Mouse (Mus musculus) midbrain, postnatal 0 days (tissue): Measurements from ENCODE around the gene Plcb3. TPM values are rescaled to one million over a fixed set of nuclear protein-coding genes. Genes with fewer than 3 reads are reported as not detected.

Source experiments
- ATAC-seq: fragments of 200-750 bp; cut with Nextera tagmentation; 2 replicates; pipeline ENCODE4 v1.8.0; 2017; ENCODE audit warnings: moderate number of reproducible peaks, mild to moderate bottlenecking, moderate TSS enrichment, moderate library complexity; ENCODE audit not compliant: low FRiP score
- DNase-seq: peaks from one replicate; pipeline ENCODE4 v3.0.0-alpha.2; 2015; ENCODE audit warnings: low spot score
- H3K27ac ChIP-seq: fragments of 300-500 bp; sonication (generic); 2 replicates; pipeline ENCODE4 v1.5.1; 2014; ENCODE audit warnings: low read depth, mild to moderate bottlenecking, low read length, mixed read lengths
- H3K27me3 ChIP-seq: fragments of 300-500 bp; sonication (generic); 2 replicates; pipeline ENCODE4 v1.6.1; 2014; ENCODE audit warnings: low read length, control low read depth, mixed read lengths; ENCODE audit not compliant: insufficient read depth
- H3K36me3 ChIP-seq: fragments of 300-500 bp; sonication (generic); 2 replicates; pipeline ENCODE4 v1.6.1; 2014; ENCODE audit warnings: low read length, control low read depth, mixed read lengths; ENCODE audit not compliant: insufficient read depth
- H3K4me1 ChIP-seq: fragments of 300-500 bp; sonication (generic); 2 replicates; pipeline ENCODE4 v1.6.1; 2014; ENCODE audit warnings: mild to moderate bottlenecking, control low read depth, antibody characterized with exemption, low read length, mixed read lengths; ENCODE audit not compliant: insufficient read depth
- H3K4me2 ChIP-seq: fragments of 300-500 bp; sonication (generic); 2 replicates; pipeline ENCODE4 v1.6.1; 2014; ENCODE audit warnings: low read depth, mild to moderate bottlenecking, low read length, mixed read lengths; ENCODE audit not compliant: poor library complexity, severe bottlenecking
- H3K4me3 ChIP-seq: fragments of 300-500 bp; sonication (generic); 2 replicates; pipeline ENCODE4 v1.5.1; 2014; ENCODE audit warnings: low read depth, mild to moderate bottlenecking, low read length, moderate library complexity
- H3K9ac ChIP-seq: fragments of 300-500 bp; sonication (generic); replicated peaks from 2 replicates; pipeline ENCODE4 v1.6.1; 2014; ENCODE audit warnings: mild to moderate bottlenecking, low read length, moderate library complexity, mixed read lengths; ENCODE audit not compliant: poor library complexity, severe bottlenecking
- H3K9me3 ChIP-seq: fragments of 300-500 bp; sonication (generic); 2 replicates; pipeline ENCODE4 v1.6.1; 2016; ENCODE audit warnings: low read length, control low read depth
- CTCF ChIP-seq: IDR thresholded peaks from 2 replicates; pipeline ENCODE4 v1.5.1; 2016; ENCODE audit warnings: antibody characterized with exemption, mild to moderate bottlenecking
- WGBS: fragments of 180-500 bp; shearing (Covaris S2); extraction: QIAGEN DNeasy Blood & Tissue Kit; methylation state at CpG from one replicate; pipeline ENCODE4 v1.1.7; 2014; 5-methylcytosine and 5-hydroxymethylcytosine counted together
- microRNA-seq: library from miRNA; unstranded; fragments of <30 nt; microRNA quantifications from one replicate; pipeline ENCODE4, GENCODE M21; 2016; ENCODE audit warnings: borderline number of aligned reads
- polyA plus RNA-seq: library from polyadenylated mRNA; unstranded; fragments of >200 nt; fragmentation: Nextera tagmentation; extraction: Ambion mirVana; gene quantifications from 2 replicates; pipeline ENCODE4 v1.2.1, GENCODE M21; 2015
- total RNA-seq: library from RNA; depleted of rRNA; stranded (reverse); fragments of >200 nt; gene quantifications from 2 replicates; pipeline ENCODE4 v1.2.3, GENCODE M21; 2014; rRNA removed

Gene Plcb3
- total and polyA plus RNA-seq, 2 experiments from 2014 or later: 9.8 to 16.6 TPM

GRCm38 (mm10) chr19:6905498-6906159 lies 70.6 kb downstream of the Plcb3 start:
- H3K9me3 ChIP-seq: no peaks in the 10 kb centered on the region
- H3K27me3 ChIP-seq: no peaks in the 10 kb centered on the region
- H3K4me3 ChIP-seq: no peak overlapping the region
- peaks cover 9% of the 10 kb centered on the region for H3K4me1 ChIP-seq
- ATAC-seq: no peak
- H3K27ac ChIP-seq: no peak overlapping the region
- H3K9ac ChIP-seq: no peak overlapping the region
- peaks cover 27% of the 10 kb centered on the region for H3K36me3 ChIP-seq
- 94% methylated on average over 11 of the region's 11 CpGs for WGBS
- no peak for DNase-seq
- H3K4me2 ChIP-seq: no peak overlapping the region
- TF ChIP-seq CTCF: no peak

DNA sequence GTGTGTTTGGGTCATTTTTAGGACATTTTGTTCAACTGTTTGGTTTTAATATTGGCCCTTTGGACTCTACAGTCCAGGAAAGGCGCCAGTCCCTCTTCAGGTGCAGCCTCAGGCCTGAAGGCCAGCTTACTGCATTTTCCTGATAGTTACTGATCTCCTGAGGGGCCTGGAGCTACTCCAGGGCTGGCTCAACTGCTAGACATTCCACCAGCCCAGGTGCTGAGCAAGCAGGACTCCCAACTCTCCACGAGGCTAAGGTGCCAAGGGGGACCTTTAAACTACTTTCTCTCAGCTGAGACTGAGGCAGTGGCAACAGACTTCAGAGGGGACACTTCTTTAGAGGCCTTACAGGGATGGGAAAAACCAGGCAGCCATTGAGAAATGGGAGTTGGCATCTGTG lies 71.4 kb downstream of the Plcb3 start:
- no peak overlapping the region for H3K9ac ChIP-seq
- no peak overlapping the region for H3K4me2 ChIP-seq
- no peak for TF ChIP-seq CTCF
- H3K9me3 ChIP-seq: no peaks in the 10 kb centered on the region
- H3K36me3 ChIP-seq: peaks cover 27% of the 10 kb centered on the region
- peaks cover 9% of the 10 kb centered on the region for H3K4me1 ChIP-seq
- ATAC-seq (no peak), DNase-seq (no peak)
- 84% methylated on average over 2 of the region's 2 CpGs for WGBS
- no peaks in the 10 kb centered on the region for H3K27me3 ChIP-seq
- H3K4me3 ChIP-seq: no peak overlapping the region
- H3K27ac ChIP-seq: no peak overlapping the region

- no peaks in the 10 kb centered on the region for H3K9me3 ChIP-seq
- no peak for TF ChIP-seq CTCF
- no peak overlapping the region for H3K4me3 ChIP-seq
- no peak overlapping the region for H3K4me2 ChIP-seq
- no peak overlapping the region for H3K9ac ChIP-seq
- WGBS: 100% methylated on average over 1 of the region's 1 CpGs
- H3K36me3 ChIP-seq: peaks cover 27% of the 10 kb centered on the region
- ATAC-seq (no peak), DNase-seq (no peak)
- no peak overlapping the region for H3K27ac ChIP-seq
- H3K4me1 ChIP-seq: peaks cover 5% of the 10 kb centered on the region
- 0 out of 2 replicates have a peak, but pooled peaks cover 3% of the 10 kb centered on the region for H3K27me3 ChIP-seq
These were observed 73.2 kb downstream of the Plcb3 start for GRCm38 (mm10) chr19:6903031-6903430.

Small RNAs within 50 kb of the gene (microRNA-seq; reads per million reads assigned to microRNA genes)
- 1.7 reads per million for gene Mir6990

Other genes starting within 250 kb of the Plcb3 start
- 20.6 and 31.1 TPM in 2 replicates for gene Rps6ka4, start 135.8 kb downstream of the Plcb3 start, total RNA-seq
- gene Rps6ka4, start 135.8 kb downstream of the Plcb3 start, polyA plus RNA-seq: 18.5 and 19.1 TPM in 2 replicates
- 1.0 and 1.9 TPM in 2 replicates for gene Ccdc88b, start 118.3 kb downstream of the Plcb3 start, total RNA-seq
- 0.86 and 1.8 TPM in 2 replicates for gene Ccdc88b, start 118.3 kb downstream of the Plcb3 start, polyA plus RNA-seq
- gene Trmt112, start 66.8 kb downstream of the Plcb3 start, total RNA-seq: 80.6 and 85.4 TPM in 2 replicates
- 110 and 118 TPM in 2 replicates for gene Trmt112, start 66.8 kb downstream of the Plcb3 start, polyA plus RNA-seq
- 211 and 223 TPM in 2 replicates for gene Prdx5, start 66.4 kb downstream of the Plcb3 start, total RNA-seq
- 491 and 528 TPM in 2 replicates for gene Prdx5, start 66.4 kb downstream of the Plcb3 start, polyA plus RNA-seq
- 31.6 and 40.7 TPM in 2 replicates for gene Esrra, start 54.7 kb downstream of the Plcb3 start, total RNA-seq
- gene Esrra, start 54.7 kb downstream of the Plcb3 start, polyA plus RNA-seq: 7.2 and 7.3 TPM in 2 replicates
- 0.52 and 1.1 TPM in 2 replicates for gene Catsperz, start 51.1 kb downstream of the Plcb3 start, total RNA-seq
- gene Catsperz, start 51.1 kb downstream of the Plcb3 start, polyA plus RNA-seq: 2.1 and 3.0 TPM in 2 replicates
- gene Kcnk4, start 42.0 kb downstream of the Plcb3 start, total RNA-seq: 7.9 and 13.6 TPM in 2 replicates
- 17.8 and 18.0 TPM in 2 replicates for gene Kcnk4, start 42.0 kb downstream of the Plcb3 start, polyA plus RNA-seq
- 50.3 and 55.9 TPM in 2 replicates for gene Bad, start 34.6 kb downstream of the Plcb3 start, total RNA-seq
- 91.6 and 104 TPM in 2 replicates for gene Bad, start 34.6 kb downstream of the Plcb3 start, polyA plus RNA-seq
- 88.5 and 101 TPM in 2 replicates for gene Gpr137, start 34.0 kb downstream of the Plcb3 start, total RNA-seq
- 77.6 and 78.8 TPM in 2 replicates for gene Gpr137, start 34.0 kb downstream of the Plcb3 start, polyA plus RNA-seq
- 137 and 150 TPM in 2 replicates for gene Ppp1r14b, start 1.5 kb downstream of the Plcb3 start, total RNA-seq
- gene Ppp1r14b, start 1.5 kb downstream of the Plcb3 start, polyA plus RNA-seq: 143 and 144 TPM in 2 replicates
- gene Fkbp2, start 4.0 kb upstream of the Plcb3 start, total RNA-seq: 24.9 and 29.3 TPM in 2 replicates
- 149 and 155 TPM in 2 replicates for gene Fkbp2, start 4.0 kb upstream of the Plcb3 start, polyA plus RNA-seq
- gene Vegfb, start 11.2 kb upstream of the Plcb3 start, total RNA-seq: 33.1 and 44.4 TPM in 2 replicates
- 77.7 and 83.2 TPM in 2 replicates for gene Vegfb, start 11.2 kb upstream of the Plcb3 start, polyA plus RNA-seq
- 14.9 and 31.2 TPM in 2 replicates for gene Dnajc4, start 16.1 kb upstream of the Plcb3 start, total RNA-seq
- 21.6 and 25.7 TPM in 2 replicates for gene Dnajc4, start 16.1 kb upstream of the Plcb3 start, polyA plus RNA-seq
- gene Nudt22, start 19.6 kb upstream of the Plcb3 start, total RNA-seq: 12.8 and 19.6 TPM in 2 replicates
- 17.8 and 22.0 TPM in 2 replicates for gene Nudt22, start 19.6 kb upstream of the Plcb3 start, polyA plus RNA-seq
- 19.6 and 28.1 TPM in 2 replicates for gene Trpt1, start 19.7 kb upstream of the Plcb3 start, total RNA-seq
- 19.8 and 23.4 TPM in 2 replicates for gene Trpt1, start 19.7 kb upstream of the Plcb3 start, polyA plus RNA-seq
- gene Fermt3, start 43.0 kb upstream of the Plcb3 start, total RNA-seq: 5.6 and 6.2 TPM in 2 replicates
- 3.0 and 3.4 TPM in 2 replicates for gene Fermt3, start 43.0 kb upstream of the Plcb3 start, polyA plus RNA-seq
- gene Stip1, start 63.5 kb upstream of the Plcb3 start, total RNA-seq: 97.0 and 101 TPM in 2 replicates
- 142 and 147 TPM in 2 replicates for gene Stip1, start 63.5 kb upstream of the Plcb3 start, polyA plus RNA-seq
- gene Macrod1, start 80.3 kb upstream of the Plcb3 start, total RNA-seq: 1.4 and 5.1 TPM in 2 replicates
- gene Macrod1, start 80.3 kb upstream of the Plcb3 start, polyA plus RNA-seq: 5.9 and 6.2 TPM in 2 replicates
- gene Flrt1, start 129.3 kb upstream of the Plcb3 start, total RNA-seq: 9.9 and 11.4 TPM in 2 replicates
- gene Flrt1, start 129.3 kb upstream of the Plcb3 start, polyA plus RNA-seq: 9.8 and 11.9 TPM in 2 replicates
- 236 and 242 TPM in 2 replicates for gene Otub1, start 229.8 kb upstream of the Plcb3 start, total RNA-seq
- 257 and 277 TPM in 2 replicates for gene Otub1, start 229.8 kb upstream of the Plcb3 start, polyA plus RNA-seq
- 1,114 and 1,471 TPM in 2 replicates for gene Cox8a, start 241.1 kb upstream of the Plcb3 start, total RNA-seq
- gene Cox8a, start 241.1 kb upstream of the Plcb3 start, polyA plus RNA-seq: 1,645 and 1,756 TPM in 2 replicates